Mouse (Mus musculus): ENCODE results near the gene Shld2.

DNA sequence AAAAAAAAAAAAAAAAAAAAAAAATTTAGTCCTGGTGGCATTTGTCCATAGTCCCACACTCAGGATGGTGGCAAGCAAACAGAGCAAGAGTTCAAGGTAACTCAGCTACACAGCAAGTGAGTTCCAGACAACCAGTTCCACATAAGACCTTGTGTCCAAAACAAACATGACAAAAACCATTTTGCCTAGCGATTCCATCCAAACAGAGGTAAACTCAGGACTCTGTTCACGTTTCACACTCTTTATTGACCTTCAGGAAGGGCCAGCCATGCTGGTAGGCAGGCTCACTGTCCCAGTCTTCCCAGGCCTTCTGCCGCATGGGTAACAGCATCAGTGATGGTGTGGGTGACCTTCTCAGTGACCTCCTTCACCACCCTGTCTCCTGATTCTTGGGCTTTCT lies 41.4 kb upstream of the Shld2 start:
- TF ChIP-seq CEBPB (IDR thresholded peaks at IDR 0.05; ENCODE audit: insufficient read depth, poor library complexity, severe bottlenecking) (no peak), USF1 (IDR thresholded peaks at IDR 0.05; ENCODE audit: low read depth) (no peak)
